Mouse (Mus musculus) G1E (cell line): ENCODE measurements around the gene Lifr. TPM values are rescaled to one million over a fixed set of nuclear protein-coding genes. Genes with fewer than 3 reads are reported as not detected.

Experiments
- ATAC-seq: 2 replicates; pipeline ENCODE4 v1.8.0; 2016; ENCODE audit warnings: mild to moderate bottlenecking; ENCODE audit not compliant: insufficient number of reproducible peaks, poor library complexity, low FRiP score, severe bottlenecking; ENCODE audit errors: extremely low read depth
- DNase-seq: peaks from one replicate; pipeline ENCODE4 v3.0.0; 2012; ENCODE audit warnings: low spot score
- H3K27me3 ChIP-seq: 2 replicates; pipeline ENCODE4 v1.6.1; 2012; ENCODE audit warnings: mild to moderate bottlenecking, low read length, inconsistent platforms; ENCODE audit not compliant: insufficient read depth
- H3K36me3 ChIP-seq: replicated peaks from 2 replicates; pipeline ENCODE3; 2012; ENCODE audit warnings: mild to moderate bottlenecking, inconsistent platforms
- H3K4me1 ChIP-seq: 2 replicates; pipeline ENCODE4 v1.6.1; 2012; ENCODE audit warnings: low read depth, low read length, inconsistent platforms, mixed read lengths; ENCODE audit not compliant: insufficient read depth
- H3K4me3 ChIP-seq: 2 replicates; pipeline ENCODE4 v1.5.1; 2012; ENCODE audit warnings: low read depth, mild to moderate bottlenecking, inconsistent platforms, low read length, moderate library complexity, mixed read lengths
- H3K9me3 ChIP-seq: replicated peaks from 2 replicates; pipeline ENCODE4 v1.6.1; 2012; ENCODE audit warnings: inconsistent platforms
- CTCF ChIP-seq: IDR thresholded peaks from 2 replicates; pipeline ENCODE4 v1.5.1; 2012; ENCODE audit warnings: low read depth, low read length, inconsistent platforms, mixed read lengths
- GATA1 ChIP-seq: IDR thresholded peaks from 2 replicates; pipeline ENCODE4 v1.6.1; 2012; ENCODE audit warnings: borderline replicate concordance, low read length, inconsistent platforms, mixed read lengths
- GATA2 ChIP-seq: IDR thresholded peaks from 2 replicates; pipeline ENCODE4 v1.6.1; 2012; ENCODE audit warnings: low read depth, low read length, inconsistent platforms, borderline replicate concordance
- POLR2AphosphoS5 ChIP-seq: IDR thresholded peaks from 2 replicates; pipeline ENCODE4 v1.6.1; 2012; ENCODE audit warnings: low read depth, low read length, inconsistent platforms; ENCODE audit not compliant: insufficient replicate concordance
- TAL1 ChIP-seq: conservative IDR thresholded peaks from 2 replicates; pipeline ENCODE4 v1.6.1; 2012; ENCODE audit warnings: low read depth, low read length, inconsistent platforms, mixed read lengths
- polyA plus RNA-seq: library from polyadenylated mRNA; stranded (reverse); fragments of >175 nt; gene quantifications from 2 replicates; pipeline ENCODE4 v1.2.3, GENCODE M21; 2012
- total RNA-seq, 2 experiments: library from RNA; stranded (forward) in 1 of 2; stranded (reverse) in 1 of 2; fragments of 200-1000 nt in 1 of 2; fragments of >200 nt in 1 of 2; fragmentation: Nextera tagmentation in 1 of 2; gene quantifications; 2 replicates each; pipeline ENCODE4 v1.2.3; 2014 to 2017

Gene Lifr
- total and polyA plus RNA-seq, 3 experiments = 0.11 TPM; not detected in 2

- ATAC-seq (no peak), DNase-seq (no peak)
- Histone ChIP-seq H3K9me3 (no peaks in the 10 kb centered on the region), H3K27me3 (peaks cover 12% of the 10 kb centered on the region), H3K4me1 (no peaks in the 10 kb centered on the region), H3K36me3 (no peaks in the 10 kb centered on the region), H3K4me3 (no peak overlapping the region)
- no peak for TF ChIP-seq GATA1
- TF ChIP-seq POLR2AphosphoS5 = no peak
- no peak for TF ChIP-seq GATA2
- no peak for TF ChIP-seq CTCF
- TF ChIP-seq TAL1 = no peak
These were observed 99.5 kb downstream of the Lifr start for GRCm38 (mm10) chr15:7189678-7190454.

DNA sequence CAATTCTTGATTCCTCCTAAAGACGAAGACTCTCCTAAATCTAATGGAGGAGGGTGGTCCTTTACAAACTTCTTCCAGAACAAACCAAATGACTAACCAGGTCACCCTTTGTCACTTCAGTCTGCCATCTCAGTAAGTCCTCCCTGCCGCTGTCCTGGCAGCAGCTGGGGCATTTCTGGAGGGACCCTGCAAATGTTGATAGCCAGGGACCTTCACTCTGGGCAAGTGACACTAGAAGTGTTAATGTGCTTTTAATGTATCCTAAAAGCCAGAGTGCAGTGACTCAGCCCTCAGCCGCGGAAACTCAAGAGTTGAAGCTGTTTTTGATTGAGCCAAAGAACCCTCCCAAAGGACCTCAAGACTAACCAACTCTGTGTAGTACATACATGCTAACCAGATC is 100.7 kb downstream of the Lifr start:
- Histone ChIP-seq H3K4me1 (no peaks in the 10 kb centered on the region), H3K36me3 (no peaks in the 10 kb centered on the region), H3K27me3 (peaks cover 12% of the 10 kb centered on the region), H3K9me3 (no peaks in the 10 kb centered on the region), H3K4me3 (no peak overlapping the region)
- TF ChIP-seq GATA2 (no peak), CTCF (no peak), GATA1 (no peak), TAL1 (no peak), POLR2AphosphoS5 (no peak)
- ATAC-seq (no peak), DNase-seq (no peak)

DNA sequence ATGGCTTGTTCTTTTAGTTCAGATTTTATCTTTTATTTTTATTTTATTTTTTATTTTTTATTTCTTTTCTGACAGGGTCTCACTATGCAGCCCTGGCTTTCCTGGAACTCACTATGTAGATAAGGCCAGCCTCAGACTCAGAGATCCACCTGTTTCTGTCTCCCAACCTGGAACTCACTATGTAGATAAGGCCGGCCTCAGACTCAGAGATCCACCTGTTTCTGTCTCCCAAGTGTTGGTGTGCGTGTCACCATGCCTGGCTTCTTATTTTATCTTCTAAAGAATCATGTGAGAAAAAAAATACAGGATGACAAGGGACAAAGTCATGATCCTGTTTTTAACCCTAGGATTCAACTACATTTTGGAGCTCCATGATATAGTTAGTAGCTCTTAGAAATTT is 102.2 kb downstream of the Lifr start:
- no peaks in the 10 kb centered on the region for H3K4me1 ChIP-seq
- no peaks in the 10 kb centered on the region for H3K9me3 ChIP-seq
- H3K4me3 ChIP-seq = no peak overlapping the region
- DNase-seq (no peak), ATAC-seq (no peak)
- peaks cover 9% of the 10 kb centered on the region for H3K27me3 ChIP-seq
- no peaks in the 10 kb centered on the region for H3K36me3 ChIP-seq
- no peak for TF ChIP-seq GATA1
- no peak for TF ChIP-seq POLR2AphosphoS5

GRCm38 (mm10) chr15:7194147-7194720 is 103.8 kb downstream of the Lifr start:
- ATAC-seq (no peak), DNase-seq (no peak)
- no peaks in the 10 kb centered on the region for H3K9me3 ChIP-seq
- H3K4me3 ChIP-seq = no peak overlapping the region
- peaks cover 10% of the 10 kb centered on the region for H3K27me3 ChIP-seq
- TF ChIP-seq TAL1 (no peak), GATA2 (no peak), POLR2AphosphoS5 (no peak), GATA1 (no peak), CTCF (no peak)
- no peaks in the 10 kb centered on the region for H3K36me3 ChIP-seq
- H3K4me1 ChIP-seq = no peaks in the 10 kb centered on the region

DNA sequence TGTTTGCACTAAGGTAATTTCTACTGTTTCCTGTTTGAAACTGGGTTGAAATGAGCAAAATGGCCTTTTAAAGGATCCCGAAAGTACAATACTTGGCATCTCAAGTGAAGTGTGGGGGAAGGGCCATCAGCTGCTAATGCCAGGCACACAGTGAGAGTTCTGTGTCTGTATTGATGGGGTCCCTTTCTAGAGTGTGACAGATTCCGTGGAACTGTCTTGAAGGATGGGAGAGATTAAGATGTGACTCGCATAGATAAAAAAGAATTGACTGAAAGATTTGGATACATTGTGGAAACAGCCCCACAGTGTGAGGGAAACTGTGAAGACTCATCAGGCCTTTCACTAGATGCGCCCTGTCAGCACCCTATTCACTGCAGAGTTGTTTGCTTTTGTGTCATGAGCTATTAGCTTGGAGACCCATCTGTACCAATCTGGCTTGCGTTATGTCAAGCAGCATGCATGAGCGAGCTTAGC is 104.4 kb downstream of the Lifr start:
- Histone ChIP-seq H3K4me1 (no peaks in the 10 kb centered on the region), H3K27me3 (peaks cover 14% of the 10 kb centered on the region)

GRCm38 (mm10) chr15:7197652-7198445 is 107.4 kb downstream of the Lifr start:
- Histone ChIP-seq H3K9me3 (no peaks in the 10 kb centered on the region), H3K27me3 (peaks cover 19% of the 10 kb centered on the region), H3K4me3 (no peak overlapping the region), H3K36me3 (no peaks in the 10 kb centered on the region), H3K4me1 (no peaks in the 10 kb centered on the region)
- ATAC-seq = no peak
- no peak for TF ChIP-seq TAL1
- no peak for TF ChIP-seq CTCF
- no peak for TF ChIP-seq GATA2
- TF ChIP-seq POLR2AphosphoS5 = no peak
- no peak for TF ChIP-seq GATA1
- DNase-seq = no peak

More for the DNA sequence above, 104.4 kb downstream of the Lifr start:
- TF ChIP-seq TAL1 = no peak
- no peak for TF ChIP-seq GATA2
- TF ChIP-seq CTCF = no peak
- no peak for TF ChIP-seq GATA1
- no peak for TF ChIP-seq POLR2AphosphoS5
- H3K9me3 ChIP-seq = no peaks in the 10 kb centered on the region
- H3K36me3 ChIP-seq = no peaks in the 10 kb centered on the region
- no peak overlapping the region for H3K4me3 ChIP-seq
- ATAC-seq (no peak), DNase-seq (no peak)
